Mouse (Mus musculus): ENCODE measurements around the gene Gm49358.

DNA sequence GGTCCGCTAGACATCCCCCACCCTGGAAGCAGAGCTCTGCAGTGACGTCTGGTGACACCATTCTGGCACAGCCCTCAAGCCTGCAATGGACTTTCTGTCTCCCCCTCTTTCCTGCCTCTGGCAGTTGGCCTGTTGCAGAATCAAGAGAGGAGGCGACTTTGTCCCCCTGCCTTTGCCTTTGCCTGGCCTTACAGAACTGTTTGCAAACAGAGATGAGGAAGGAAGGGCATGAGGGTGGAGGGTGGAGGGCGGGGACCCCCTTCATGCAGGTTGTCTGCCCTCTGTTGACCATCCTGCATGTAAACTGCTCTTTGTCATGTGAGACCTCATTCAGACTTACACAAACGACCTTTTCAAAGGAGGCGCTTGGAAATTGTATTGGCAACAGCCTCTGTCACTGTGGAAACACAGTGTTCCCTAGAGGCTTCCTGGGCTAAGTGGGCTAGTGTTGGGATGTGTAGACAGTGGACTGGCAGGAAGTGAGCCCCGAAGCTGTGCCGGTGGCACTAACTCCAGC, 55.9 kb downstream of the Gm49358 start:
- TF ChIP-seq MXI1 (IDR thresholded peaks at IDR 0.05; ENCODE audit: low read depth, low read length) (no peak), CTCF (conservative IDR thresholded peaks at IDR 0.05 in 1 of 2, IDR thresholded peaks at IDR 0.05 in 1 of 2; ENCODE audit: low read depth in 2 of 2, low read length in 2 of 2) (no peak), RAD21 (IDR thresholded peaks at IDR 0.05; ENCODE audit: low read depth, low read length) (no peak), ZMIZ1 (IDR thresholded peaks at IDR 0.05; ENCODE audit: low read depth, low read length) (no peak), POLR2A (IDR thresholded peaks at IDR 0.05; ENCODE audit: low read depth, low read length) (no peak), NELFE (IDR thresholded peaks at IDR 0.05; ENCODE audit: low read depth, low read length) (no peak)

Data from CH12.LX (cell line).